Mouse (Mus musculus) stomach, postnatal 0 days (tissue): Measurements from ENCODE around the gene Cacna1i. TPM values are rescaled to one million over a fixed set of nuclear protein-coding genes. Genes with fewer than 3 reads are reported as not detected.

Experiments
- ATAC-seq: fragments of 200-750 bp; cut with Nextera tagmentation; 2 replicates; pipeline ENCODE4 v1.8.0; 2017; ENCODE audit not compliant: low FRiP score, low TSS enrichment
- DNase-seq: peaks from one replicate; pipeline ENCODE4 v3.0.0-alpha.2; 2016; ENCODE audit warnings: low spot score
- H3K27ac ChIP-seq: fragments of 300-500 bp; sonication (generic); replicated peaks from 2 replicates; pipeline ENCODE4 v1.5.1; 2014; ENCODE audit warnings: mild to moderate bottlenecking, control low read depth
- H3K27me3 ChIP-seq: fragments of 300-500 bp; sonication (generic); 2 replicates; pipeline ENCODE4 v1.6.1; 2014; ENCODE audit warnings: low read length; ENCODE audit not compliant: control insufficient read depth, insufficient read depth
- H3K36me3 ChIP-seq: fragments of 300-500 bp; sonication (generic); 2 replicates; pipeline ENCODE4 v1.6.1; 2014; ENCODE audit warnings: low read length, mixed read lengths; ENCODE audit not compliant: control insufficient read depth, insufficient read depth
- H3K4me1 ChIP-seq: fragments of 300-500 bp; sonication (generic); replicated peaks from 2 replicates; pipeline ENCODE4 v1.6.1; 2014; ENCODE audit warnings: antibody characterized with exemption; ENCODE audit not compliant: control insufficient read depth, insufficient read depth
- H3K4me2 ChIP-seq: fragments of 300-500 bp; sonication (generic); replicated peaks from 2 replicates; pipeline ENCODE4 v1.6.1; 2014; ENCODE audit warnings: low read depth, mild to moderate bottlenecking, control low read depth, moderate library complexity
- H3K4me3 ChIP-seq: fragments of 300-500 bp; sonication (generic); 2 replicates; pipeline ENCODE4 v1.5.1; 2014; ENCODE audit warnings: low read depth, low read length, control low read depth
- H3K9ac ChIP-seq: fragments of 300-500 bp; sonication (generic); 2 replicates; pipeline ENCODE4 v1.6.1; 2014; ENCODE audit warnings: mild to moderate bottlenecking, low read length, control low read depth, mixed read lengths
- H3K9me3 ChIP-seq: fragments of 300-500 bp; sonication (generic); 2 replicates; pipeline ENCODE4 v1.6.1; 2016; ENCODE audit warnings: low read length; ENCODE audit not compliant: control insufficient read depth
- CTCF ChIP-seq: IDR thresholded peaks from 2 replicates; pipeline ENCODE4 v1.5.1; 2016; ENCODE audit warnings: antibody characterized with exemption, low read depth, mild to moderate bottlenecking, moderate library complexity
- EP300 ChIP-seq: optimal IDR thresholded peaks from 2 replicates; pipeline ENCODE3; 2016; ENCODE audit warnings: antibody characterized with exemption
- WGBS: fragments of 180-500 bp; shearing (Covaris S2); extraction: QIAGEN DNeasy Blood & Tissue Kit; methylation state at CpG from one replicate; pipeline ENCODE4 v1.1.7; 2014; 5-methylcytosine and 5-hydroxymethylcytosine counted together
- polyA plus RNA-seq: library from polyadenylated mRNA; unstranded; fragments of >200 nt; fragmentation: Nextera tagmentation; extraction: Ambion mirVana; gene quantifications from 2 replicates; pipeline ENCODE4 v1.2.1, GENCODE M21; 2015

Cacna1i gene
- polyA plus RNA-seq, 1 experiment from 2014 or later = not detected

GRCm38 (mm10) chr15:80407873-80408272, 120.8 kb downstream of the Cacna1i start:
- Histone ChIP-seq H3K9ac (no peak overlapping the region), H3K9me3 (no peaks in the 10 kb centered on the region), H3K27ac (no peak overlapping the region), H3K4me2 (no peak overlapping the region), H3K4me3 (no peak overlapping the region), H3K36me3 (no peaks in the 10 kb centered on the region), H3K4me1 (no peaks in the 10 kb centered on the region), H3K27me3 (no peaks in the 10 kb centered on the region)
- 24% methylated on average over 1 of the region's 1 CpGs for WGBS
- DNase-seq (no peak), ATAC-seq (no peak; the same call in 1 of the 2 replicates)
- TF ChIP-seq CTCF (no peak), EP300 (no peak)

- no peaks in the 10 kb centered on the region for H3K36me3 ChIP-seq
- no peak for DNase-seq
- no peak overlapping the region for H3K9ac ChIP-seq
- H3K27me3 ChIP-seq = no peaks in the 10 kb centered on the region
- H3K4me3 ChIP-seq = no peak overlapping the region
- no peak for ATAC-seq
- H3K27ac ChIP-seq = no peak overlapping the region
- TF ChIP-seq EP300 (no peak), CTCF (no peak)
- no peaks in the 10 kb centered on the region for H3K9me3 ChIP-seq
- no peak overlapping the region for H3K4me2 ChIP-seq
- WGBS = 48% methylated on average over 7 of the region's 7 CpGs
- H3K4me1 ChIP-seq = no peaks in the 10 kb centered on the region
Observed at GRCm38 (mm10) chr15:80410661-80411060, 123.6 kb downstream of the Cacna1i start.

- H3K4me1 ChIP-seq = no peaks in the 10 kb centered on the region
- no peak overlapping the region for H3K4me3 ChIP-seq
- H3K9ac ChIP-seq = no peak overlapping the region
- WGBS = 70% methylated on average over 4 of the region's 4 CpGs
- TF ChIP-seq EP300 (no peak), CTCF (no peak)
- no peak overlapping the region for H3K4me2 ChIP-seq
- ATAC-seq = no peak
- no peaks in the 10 kb centered on the region for H3K36me3 ChIP-seq
- H3K27me3 ChIP-seq = no peaks in the 10 kb centered on the region
- H3K9me3 ChIP-seq = no peaks in the 10 kb centered on the region
- no peak for DNase-seq
- no peak overlapping the region for H3K27ac ChIP-seq
Observed at GRCm38 (mm10) chr15:80413070-80413469, 126.0 kb downstream of the Cacna1i start.

GRCm38 (mm10) chr15:80413988-80414721, 127.1 kb downstream of the Cacna1i start:
- H3K27me3 ChIP-seq = no peaks in the 10 kb centered on the region
- no peak overlapping the region for H3K4me3 ChIP-seq
- H3K4me1 ChIP-seq = no peaks in the 10 kb centered on the region
- H3K27ac ChIP-seq = no peak overlapping the region
- TF ChIP-seq CTCF = no peak
- no peak for TF ChIP-seq EP300
- no peaks in the 10 kb centered on the region for H3K9me3 ChIP-seq
- H3K9ac ChIP-seq = no peak overlapping the region
- DNase-seq = peak; percentile 64
- no peak overlapping the region for H3K4me2 ChIP-seq
- peak; percentile 28; the same call in 1 of the 2 replicates for ATAC-seq
- 65% methylated on average over 17 of the region's 17 CpGs for WGBS
- no peaks in the 10 kb centered on the region for H3K36me3 ChIP-seq

- no peaks in the 10 kb centered on the region for H3K36me3 ChIP-seq
- no peaks in the 10 kb centered on the region for H3K27me3 ChIP-seq
- H3K4me2 ChIP-seq = no peak overlapping the region
- ATAC-seq (no peak), DNase-seq (no peak)
- no peaks in the 10 kb centered on the region for H3K9me3 ChIP-seq
- H3K4me1 ChIP-seq = no peaks in the 10 kb centered on the region
- H3K9ac ChIP-seq = no peak overlapping the region
- TF ChIP-seq EP300 (no peak), CTCF (no peak)
- H3K4me3 ChIP-seq = no peak overlapping the region
- 78% methylated on average over 4 of the region's 4 CpGs for WGBS
- H3K27ac ChIP-seq = no peak overlapping the region
Observed at GRCm38 (mm10) chr15:80415132-80415531, 128.1 kb downstream of the Cacna1i start.

GRCm38 (mm10) chr15:80417066-80417465, 130.0 kb downstream of the Cacna1i start:
- no peak overlapping the region for H3K27ac ChIP-seq
- 52% methylated on average over 7 of the region's 9 CpGs for WGBS
- ATAC-seq = no peak
- H3K9ac ChIP-seq = no peak overlapping the region
- H3K9me3 ChIP-seq = no peaks in the 10 kb centered on the region
- DNase-seq = no peak
- no peaks in the 10 kb centered on the region for H3K27me3 ChIP-seq
- no peaks in the 10 kb centered on the region for H3K36me3 ChIP-seq
- no peaks in the 10 kb centered on the region for H3K4me1 ChIP-seq
- no peak overlapping the region for H3K4me3 ChIP-seq
- TF ChIP-seq EP300 = no peak
- TF ChIP-seq CTCF = no peak
- no peak overlapping the region for H3K4me2 ChIP-seq
